Mouse (Mus musculus) CD8-positive naive resting alpha-beta T cell, adult 2 months (primary cell): Measurements from ENCODE around the gene Son.

ENCODE experiments used
- DNase-seq, 2 experiments: peaks; one replicate each; pipeline ENCODE4 v3.0.0; 2022; ENCODE audit warnings: low read depth in 2 of 2, low spot score in 2 of 2

Son gene

DNA sequence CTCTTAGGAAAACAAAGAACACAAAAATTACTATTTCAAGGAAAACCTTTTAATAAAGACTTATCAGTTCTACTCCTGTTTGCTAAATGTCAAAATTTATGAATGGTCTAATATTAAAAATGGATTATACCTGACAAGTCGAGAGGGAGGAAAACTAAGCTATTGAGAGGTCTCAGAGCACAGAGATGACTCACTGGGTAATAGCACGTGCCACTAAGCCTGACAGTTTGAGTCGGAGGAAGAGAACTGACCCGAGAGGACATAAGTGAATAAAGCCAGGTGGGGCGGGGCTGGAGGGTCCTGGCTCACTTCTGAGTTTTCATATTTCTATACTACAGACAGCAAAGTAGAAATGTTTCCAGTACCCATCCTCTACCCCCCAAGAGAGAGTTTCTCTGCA lies 39.1 kb downstream of the Son start:
- no peak for DNase-seq

DNA sequence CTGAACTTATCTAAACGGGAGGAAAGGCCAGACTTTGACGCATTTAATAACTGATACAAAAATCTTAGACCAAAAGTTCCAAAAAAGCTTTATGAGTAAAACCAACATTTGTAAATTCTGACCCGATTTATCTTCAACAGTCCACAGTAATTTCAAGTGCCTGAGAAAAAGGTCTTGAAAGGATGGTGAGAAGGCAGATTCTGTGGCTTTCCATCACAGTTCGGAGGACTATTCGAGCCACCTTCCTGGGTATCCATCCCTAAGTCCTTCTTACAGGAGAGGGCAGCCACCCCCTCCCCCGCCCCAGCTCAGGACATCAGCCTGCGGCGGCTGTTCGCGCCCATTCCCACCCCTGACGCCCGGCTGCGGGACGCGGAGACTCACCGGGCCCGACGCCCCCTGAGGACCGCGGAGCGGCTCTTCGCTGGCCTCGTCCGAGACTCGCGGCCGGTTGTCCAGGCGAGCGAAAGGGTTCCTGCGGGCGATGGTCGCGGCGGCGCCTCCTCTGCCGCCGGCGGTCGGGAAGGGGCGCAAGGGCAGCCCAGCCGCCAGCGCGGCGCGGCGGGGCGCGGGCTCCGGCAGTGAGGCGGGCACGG lies 40.8 kb downstream of the Son start:
- no peak for DNase-seq

DNA sequence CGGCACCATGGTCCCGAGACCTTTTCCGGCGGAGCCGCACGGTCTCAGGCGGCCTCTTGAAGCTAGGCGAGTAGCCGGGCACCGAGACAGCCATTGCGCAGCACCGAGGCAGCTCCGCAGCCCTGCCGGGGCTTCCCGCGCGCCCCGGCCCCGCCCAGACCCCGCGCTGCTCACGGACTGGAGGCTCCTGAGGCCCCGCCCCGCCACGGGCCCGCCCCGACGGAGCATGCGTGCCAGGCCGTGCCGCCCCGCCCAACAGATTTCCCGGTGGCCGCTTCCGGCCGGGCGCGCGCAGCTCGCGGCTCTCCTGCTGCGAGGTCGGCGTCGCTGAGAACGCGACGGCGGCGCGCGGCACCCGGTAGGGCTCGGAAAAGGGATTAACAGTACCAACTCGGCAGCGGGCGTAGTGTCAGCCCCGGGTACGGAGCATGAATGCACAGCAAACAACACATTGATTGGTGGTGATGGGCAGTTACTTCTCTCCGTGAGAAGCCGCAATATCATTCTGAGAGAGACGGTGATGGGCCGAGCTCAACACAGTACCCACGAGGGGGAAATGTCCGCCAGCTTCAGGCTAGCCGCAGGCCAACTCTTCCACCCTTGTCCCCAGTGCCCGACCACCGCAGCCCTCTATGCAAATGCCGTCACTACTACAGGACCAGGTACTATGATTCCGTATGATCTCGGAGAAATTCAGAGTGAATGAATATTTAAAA lies 41.5 kb downstream of the Son start, which contains the start of gene Donson:
TSS of gene Donson (minus strand) at position 152 of the 716 bp plus-strand sequence.
- peak; percentile 89 to 93 for DNase-seq

DNA sequence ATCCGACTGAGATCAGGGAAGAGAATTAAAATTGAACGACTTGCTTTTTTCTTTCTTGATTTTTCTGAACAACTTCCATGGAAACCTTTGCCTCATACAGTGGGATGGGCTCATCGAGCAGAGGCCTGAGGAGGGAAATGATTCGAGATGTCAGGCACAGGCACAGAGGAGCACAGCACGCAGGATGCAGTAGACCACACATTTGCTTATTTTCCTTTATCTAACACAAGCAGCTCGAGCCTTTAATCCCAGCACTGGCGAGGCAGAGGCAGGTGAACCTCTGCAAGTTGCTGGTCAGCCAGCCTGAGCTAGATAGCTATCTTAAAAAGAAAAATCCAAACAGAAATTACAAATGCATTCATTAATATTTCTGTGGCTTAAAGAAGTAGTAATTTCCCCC lies 42.5 kb downstream of the Son start:
- no peak for DNase-seq

DNA sequence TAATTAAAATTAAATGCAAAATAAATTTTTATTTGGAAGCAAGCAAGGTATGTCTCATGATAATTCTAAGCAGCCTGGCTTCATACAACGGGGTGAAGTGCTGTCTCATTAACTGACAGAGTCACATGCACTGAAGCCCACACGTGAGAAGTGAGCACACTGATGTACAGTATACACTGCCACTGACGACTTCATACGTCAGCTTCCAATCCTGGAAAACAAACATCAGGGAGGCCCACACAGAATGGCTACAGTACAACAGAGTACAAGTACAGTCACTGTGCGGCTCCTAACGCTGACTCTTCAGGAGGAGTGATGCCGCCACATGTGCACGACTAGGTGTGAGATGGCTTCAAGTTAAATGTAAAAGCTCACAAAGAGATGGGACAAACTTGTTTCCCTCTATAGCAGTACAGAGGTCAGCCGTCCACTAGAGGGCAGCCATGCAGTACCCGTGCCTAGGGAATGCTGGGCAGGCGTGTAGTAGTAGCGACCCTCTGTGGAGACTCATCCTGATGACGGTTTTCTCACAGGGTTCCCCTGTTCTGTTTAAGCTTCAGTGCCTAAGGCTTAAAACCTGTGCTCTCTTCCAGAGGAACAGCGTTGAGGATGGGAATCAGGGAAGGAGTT lies 47.3 kb downstream of the Son start:
- DNase-seq = peak; percentile 33 to 66

DNA sequence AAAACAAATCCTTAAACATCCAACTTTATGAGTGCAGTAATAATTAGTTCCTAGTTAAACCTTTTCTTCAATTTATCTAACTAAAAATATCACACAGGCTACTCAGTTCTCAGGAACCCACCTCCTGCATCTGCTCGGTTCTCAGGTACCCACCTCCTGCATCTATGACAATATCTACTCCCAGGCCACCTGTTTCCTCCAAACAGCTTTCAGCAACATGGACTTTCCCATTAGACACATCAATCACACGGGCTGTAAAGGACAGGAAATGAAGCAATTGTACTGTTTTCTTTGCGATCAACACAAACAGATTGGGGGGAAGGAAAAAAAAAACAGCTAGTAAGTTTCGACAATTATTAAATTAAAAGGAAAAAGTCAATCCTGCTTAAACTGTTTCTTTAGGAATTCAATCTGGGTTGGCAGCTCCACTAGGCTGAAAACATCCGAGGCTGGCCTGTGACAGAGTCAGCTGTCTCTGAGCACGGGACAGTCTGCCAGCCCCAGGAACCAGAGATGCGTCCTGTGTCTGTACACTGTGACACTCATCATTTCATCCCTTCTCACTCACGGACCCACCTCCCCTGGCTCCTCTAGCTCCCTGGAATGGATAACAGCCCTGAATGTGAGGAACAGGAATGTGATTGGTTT lies 47.9 kb downstream of the Son start:
- no peak for DNase-seq

DNA sequence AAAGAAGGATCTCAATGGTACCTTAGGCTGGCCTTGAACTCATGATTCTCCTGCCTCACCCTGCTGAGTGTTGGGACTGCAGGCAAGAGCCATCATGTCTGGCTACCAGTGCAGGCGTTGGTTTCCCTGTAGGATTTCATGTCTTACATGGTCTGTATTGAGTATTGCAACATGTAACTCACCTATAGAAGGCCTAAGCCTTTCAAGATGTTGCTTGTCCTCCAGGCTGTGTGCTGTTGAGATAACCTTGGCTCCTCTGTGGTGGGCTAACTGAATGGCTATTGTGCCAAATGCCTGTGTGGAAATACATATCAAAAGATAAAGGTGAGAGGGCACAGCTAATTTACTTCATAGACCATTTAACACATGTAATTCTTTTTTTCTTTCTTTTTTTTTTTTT lies 51.7 kb downstream of the Son start:
- DNase-seq = no peak

DNA sequence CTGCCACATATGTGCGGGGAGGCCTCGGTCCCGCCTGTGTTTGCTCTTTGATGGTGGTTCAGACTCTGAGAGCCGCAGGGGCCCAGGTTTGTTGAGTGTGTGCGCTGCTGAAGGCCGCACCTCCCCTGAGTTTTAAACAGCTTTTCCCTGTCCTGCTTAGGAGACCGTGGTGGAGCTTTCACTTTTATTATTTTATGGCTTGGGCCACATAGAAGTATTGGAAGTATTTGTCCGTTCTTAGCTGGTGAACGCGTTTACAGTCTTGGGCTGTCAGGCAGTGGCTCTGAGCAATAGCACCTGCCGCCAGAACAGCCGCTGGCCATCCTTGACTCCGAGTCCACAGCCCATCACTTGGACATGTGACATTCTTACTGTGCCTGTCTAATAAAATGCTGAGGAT lies 54.6 kb downstream of the Son start:
- DNase-seq = no peak

DNA sequence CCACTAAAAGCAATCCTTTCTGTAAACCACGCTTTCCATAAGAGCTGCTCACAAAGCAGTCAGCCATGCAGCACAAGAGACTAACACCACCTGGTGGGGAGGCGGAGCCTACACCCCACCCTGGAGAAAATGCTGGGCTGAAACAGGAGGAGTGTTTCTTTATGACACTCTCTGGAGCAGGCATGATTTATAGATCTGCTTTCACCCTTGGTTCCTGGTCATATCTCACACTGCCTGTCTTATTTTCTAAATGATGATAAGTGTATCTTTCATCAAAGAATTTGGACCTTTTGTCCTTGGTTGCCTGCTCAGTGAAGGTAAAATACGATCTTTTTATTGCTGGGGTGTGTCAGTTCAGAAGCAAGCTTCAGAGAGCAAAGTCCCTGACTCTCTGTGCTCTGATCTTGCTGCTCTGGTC lies 55.5 kb downstream of the Son start:
- no peak for DNase-seq

DNA sequence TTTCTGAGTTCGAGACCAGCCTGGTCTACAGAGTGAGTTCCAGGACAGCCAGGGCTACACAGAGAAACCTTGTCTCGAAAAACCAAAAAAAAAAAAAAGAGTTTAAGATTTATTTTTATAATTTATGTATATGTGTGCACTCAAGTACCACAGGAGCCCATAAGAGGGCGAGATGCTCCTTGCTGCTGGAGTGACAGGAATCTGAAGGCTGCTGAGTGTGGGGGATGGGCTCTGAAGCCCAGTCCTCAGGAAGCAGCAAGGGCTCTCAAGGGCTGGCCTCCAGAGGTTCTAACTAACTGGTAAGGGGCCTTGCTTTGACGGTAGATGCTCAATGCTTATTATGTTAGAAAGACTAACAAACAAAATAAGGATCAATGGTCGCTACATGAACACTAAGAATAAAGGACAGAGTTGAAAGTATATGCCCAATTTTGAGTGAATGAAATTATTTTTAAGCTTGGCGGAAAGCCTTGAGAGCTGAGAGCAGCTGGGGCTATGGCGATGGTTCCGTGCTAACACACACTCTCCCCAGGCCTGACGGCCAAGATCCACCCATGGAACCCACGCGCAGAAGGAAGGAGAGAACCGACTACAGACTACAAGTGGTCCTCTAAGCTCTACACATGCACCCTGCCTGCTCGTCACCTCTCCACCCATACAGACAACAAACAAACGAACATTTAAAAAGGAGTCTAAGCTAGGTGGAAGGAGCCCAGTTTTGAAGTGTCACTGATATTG lies 57.5 kb downstream of the Son start:
- no peak for DNase-seq

DNA sequence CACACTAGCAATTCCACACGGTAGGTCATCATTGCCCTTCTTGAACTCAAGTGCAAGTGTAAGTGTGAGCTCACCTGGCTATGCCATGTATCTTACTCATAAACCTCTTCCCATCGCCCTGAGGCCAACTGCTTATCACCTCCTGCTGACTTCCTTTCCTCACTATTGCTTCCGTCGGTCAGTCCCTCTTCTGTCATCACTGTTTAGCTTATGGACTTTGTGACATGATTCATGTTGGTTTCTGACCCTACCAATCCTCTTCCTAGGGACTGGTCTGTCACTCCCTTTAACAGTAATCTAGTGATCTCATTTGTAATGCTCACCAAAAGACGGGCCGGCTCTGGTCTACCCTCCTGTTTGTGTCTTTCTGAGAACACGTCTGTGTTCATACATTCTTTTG lies 62.9 kb downstream of the Son start:
- no peak for DNase-seq

DNA sequence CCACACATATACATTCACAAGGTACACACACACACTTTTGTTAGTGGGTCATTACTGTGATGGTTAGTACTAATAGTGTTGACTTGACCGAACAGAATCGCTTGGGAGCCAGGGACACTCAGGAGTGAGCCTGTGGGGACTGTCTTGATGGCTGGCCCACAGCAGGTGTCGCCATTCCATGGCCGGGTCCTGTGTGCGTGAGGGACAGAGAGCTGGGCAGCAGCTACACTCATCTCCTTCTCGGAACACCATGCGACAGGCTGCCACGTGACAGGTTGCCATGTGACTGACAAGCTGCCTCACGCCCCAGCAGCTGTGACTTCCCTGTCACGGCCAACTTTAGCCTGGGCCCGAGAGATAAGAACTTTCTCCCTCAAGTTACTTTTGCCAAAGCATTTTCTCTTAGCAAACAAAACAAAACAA lies 69.6 kb downstream of the Son start:
- no peak for DNase-seq

DNA sequence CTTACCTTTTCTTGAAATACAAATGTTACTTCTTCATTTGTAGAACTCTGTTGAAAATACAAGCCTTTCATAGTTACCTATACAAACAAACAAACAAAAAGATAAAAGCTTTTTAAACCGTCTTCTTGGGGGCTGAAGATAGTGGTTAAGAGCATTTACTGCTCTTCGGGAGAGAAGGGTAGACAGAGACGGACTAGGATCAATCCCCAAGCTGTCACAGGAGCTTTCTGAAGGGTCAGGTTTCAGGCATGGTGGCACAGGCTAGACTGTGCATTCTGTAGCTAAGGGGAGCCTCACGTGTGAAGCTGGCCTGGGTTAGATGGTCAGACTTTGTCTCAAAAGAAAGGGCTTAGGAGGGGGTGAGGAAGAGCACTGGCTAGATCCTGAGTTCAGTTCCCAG lies 70.1 kb downstream of the Son start:
- no peak for DNase-seq

DNA sequence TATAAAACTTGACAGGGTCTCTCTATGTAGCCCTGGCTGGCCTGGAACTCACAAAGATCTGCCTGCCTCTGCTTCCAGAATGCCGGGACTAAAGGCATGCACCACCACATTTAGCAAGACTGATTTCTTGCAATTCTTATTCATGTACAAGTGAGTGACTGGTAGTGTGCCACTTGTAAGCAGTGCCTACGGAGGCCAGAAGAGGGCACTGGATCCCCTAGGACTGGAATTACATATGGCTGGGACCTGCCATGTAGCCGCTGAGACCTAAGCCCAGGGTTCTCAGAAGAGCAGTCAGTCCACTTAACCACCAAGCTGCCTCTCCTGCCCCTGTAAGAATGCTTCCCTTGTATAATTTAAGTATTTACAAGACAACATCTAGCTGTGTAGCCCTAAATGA lies 76.9 kb downstream of the Son start:
- peak; percentile 53 to 67 for DNase-seq

DNA sequence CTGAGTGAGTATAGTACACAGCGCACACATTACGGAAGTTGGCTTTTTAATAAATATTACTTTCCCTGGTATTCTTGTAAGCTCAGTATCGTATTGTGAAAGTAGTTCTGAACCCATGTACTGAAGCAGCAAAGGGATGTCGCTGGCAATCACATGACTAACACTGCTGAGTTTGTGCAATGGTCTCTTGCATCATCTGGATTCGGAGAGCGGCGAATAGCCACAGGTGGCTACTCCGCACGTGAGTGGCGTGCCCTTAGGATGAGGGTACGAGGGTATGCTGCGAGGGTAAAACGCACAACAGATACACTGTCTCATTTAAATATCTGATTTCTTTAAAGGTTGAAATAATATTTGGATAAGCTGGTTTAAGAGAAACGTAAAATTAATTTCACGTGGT lies 80.1 kb downstream of the Son start:
- DNase-seq = no peak

DNA sequence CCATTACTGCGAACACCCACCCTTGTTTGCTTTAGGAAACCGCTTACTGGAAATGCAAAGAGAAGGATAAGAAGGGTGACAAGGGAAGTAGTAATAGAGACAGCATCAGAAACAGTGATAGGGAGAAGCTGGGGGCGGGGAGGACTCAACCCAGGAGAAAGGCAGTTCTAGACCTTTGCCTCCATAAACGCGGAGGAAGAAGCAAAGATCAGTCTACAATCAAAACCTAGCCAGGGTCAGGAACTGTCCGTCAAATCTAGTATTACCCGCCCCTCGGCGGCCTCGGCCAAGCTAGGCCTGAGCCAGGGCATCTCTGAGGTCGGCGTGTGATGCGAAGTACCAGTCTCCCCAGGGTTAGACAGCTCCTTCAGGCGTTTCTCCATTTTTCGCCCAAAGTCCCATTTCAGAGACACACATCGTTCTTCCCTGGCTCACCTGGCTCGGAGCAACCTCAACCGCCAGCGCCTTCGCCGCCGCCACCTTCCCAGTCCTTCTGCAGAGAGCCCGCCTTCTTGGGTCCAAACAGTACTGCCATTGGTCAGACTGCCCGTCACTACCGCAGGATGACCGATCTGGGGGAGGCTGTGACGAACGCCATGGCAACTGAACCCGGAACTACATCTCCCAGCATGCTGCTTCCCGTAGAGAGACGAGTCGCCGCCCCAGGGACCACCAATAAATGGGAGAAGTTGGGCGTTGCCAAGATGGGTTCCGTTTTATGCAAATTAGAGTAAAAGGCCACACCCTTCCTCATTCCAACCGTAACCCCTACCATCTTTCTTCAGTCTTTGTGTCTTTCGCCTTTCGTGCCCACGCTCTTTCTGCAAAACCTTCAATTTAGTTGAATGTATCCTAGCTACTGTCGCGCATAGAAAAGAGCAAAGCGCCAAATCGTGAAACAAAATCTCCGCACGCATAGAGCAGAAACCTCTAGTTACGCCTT lies 81.1 kb downstream of the Son start, which contains the start of gene Cryzl1:
TSS of gene Cryzl1 (minus strand) at position 853 of the 943 bp plus-strand sequence.
- peak; percentile 84 for DNase-seq
